Mouse (Mus musculus) MEL (cell line): ENCODE data around the gene Adamts4.

Experiments
- CTCF ChIP-seq, 3 experiments: IDR thresholded peaks in 2 of 3; conservative IDR thresholded peaks in 1 of 3; 2 replicates each; pipeline ENCODE4 v1.5.1; 2011 to 2012; ENCODE audit warnings: low read length in 3 of 3, low read depth in 2 of 3, mild to moderate bottlenecking in 2 of 3, improper control_type of control experiment in 1 of 3, inconsistent platforms in 1 of 3, mixed read lengths in 1 of 3, moderate library complexity in 1 of 3; ENCODE audit not compliant: control insufficient read depth in 1 of 3, insufficient read depth in 1 of 3, poor library complexity in 1 of 3, severe bottlenecking in 1 of 3
- GATA1 ChIP-seq: IDR thresholded peaks from 2 replicates; pipeline ENCODE4 v1.6.1; 2011; ENCODE audit warnings: low read depth, low read length, improper control_type of control experiment
- HCFC1 ChIP-seq: IDR thresholded peaks from 2 replicates; pipeline ENCODE4 v1.6.1; 2012; ENCODE audit warnings: low read depth, mild to moderate bottlenecking, inconsistent platforms, low read length, improper control_type of control experiment, moderate library complexity
- MAFK ChIP-seq: IDR thresholded peaks from 2 replicates; pipeline ENCODE4 v1.6.1; 2011; ENCODE audit warnings: low read depth, mild to moderate bottlenecking, low read length, improper control_type of control experiment, borderline replicate concordance
- MYC ChIP-seq: IDR thresholded peaks from 2 replicates; pipeline ENCODE4 v1.6.1; 2011; ENCODE audit warnings: low read depth, mild to moderate bottlenecking, low read length, improper control_type of control experiment, moderate library complexity
- NELFE ChIP-seq: IDR thresholded peaks from 2 replicates; pipeline ENCODE4 v1.6.1; 2011; ENCODE audit warnings: low read depth, low read length, improper control_type of control experiment
- POLR2A ChIP-seq, 2 experiments: IDR thresholded peaks; 2 replicates each; pipeline ENCODE4 v1.6.1; 2011 to 2012; ENCODE audit warnings: low read length in 2 of 2, mild to moderate bottlenecking in 2 of 2, control low read depth in 1 of 2, improper control_type of control experiment in 1 of 2, low read depth in 1 of 2, moderate library complexity in 1 of 2; ENCODE audit not compliant: control insufficient read depth in 1 of 2, insufficient read depth in 1 of 2, poor library complexity in 1 of 2
- SIN3A ChIP-seq: IDR thresholded peaks from 2 replicates; pipeline ENCODE4 v1.6.1; 2012; ENCODE audit warnings: low read length, improper control_type of control experiment, inconsistent platforms
- TBP ChIP-seq: IDR thresholded peaks from 2 replicates; pipeline ENCODE4 v1.8.0; 2011; ENCODE audit warnings: low read depth, low read length, improper control_type of control experiment

DNA sequence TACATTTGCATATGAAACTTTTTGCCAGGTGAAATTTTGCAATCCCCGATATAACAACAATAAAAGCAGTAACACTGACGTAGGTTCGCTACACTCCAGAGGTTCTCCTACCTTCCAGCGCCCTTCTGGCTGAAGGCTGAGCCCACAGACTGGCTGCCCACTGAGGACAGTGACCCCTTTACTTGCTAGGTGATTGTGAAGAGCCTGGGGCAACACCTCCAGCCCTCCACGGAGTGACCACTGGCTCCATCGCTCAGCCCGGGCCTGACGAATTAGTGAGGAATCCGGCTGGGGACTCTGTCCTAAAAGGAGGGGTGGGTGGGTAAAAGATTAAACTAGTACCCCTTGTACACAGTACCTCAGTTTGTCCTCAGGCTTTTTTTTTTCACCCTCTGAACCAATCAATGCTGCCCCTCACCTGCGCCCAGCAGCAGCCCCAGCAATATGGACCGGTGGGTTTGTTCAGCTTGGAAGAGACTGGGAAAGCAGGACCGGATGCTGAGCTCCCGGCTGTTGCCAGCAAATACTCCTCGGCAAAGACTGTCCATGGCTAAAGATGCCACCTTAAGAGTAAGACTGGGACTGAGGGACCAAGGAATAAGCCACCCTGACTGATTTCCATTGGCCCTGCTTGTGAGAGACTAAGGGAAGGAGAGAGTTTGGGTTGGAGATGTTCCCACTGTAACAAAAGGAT is 28.9 kb downstream of the Adamts4 start:
- TF ChIP-seq MYC: no peak
- no peak for TF ChIP-seq GATA1
- no peak for TF ChIP-seq MAFK
- TF ChIP-seq HCFC1: no peak
- TF ChIP-seq NELFE: no peak
- no peak for TF ChIP-seq CTCF (IDR thresholded peaks at IDR 0.05 in 2 of 3, conservative IDR thresholded peaks at IDR 0.05 in 1 of 3; ENCODE audit: control insufficient read depth in 1 of 3, insufficient read depth in 1 of 3, low read depth in 2 of 3, low read length in 3 of 3, poor library complexity in 1 of 3, severe bottlenecking in 1 of 3)
- no peak for TF ChIP-seq TBP
- TF ChIP-seq POLR2A (IDR thresholded peaks at IDR 0.05; ENCODE audit: control insufficient read depth in 1 of 2, insufficient read depth in 1 of 2, low read depth in 1 of 2, low read length in 2 of 2, poor library complexity in 1 of 2): no peak
- no peak for TF ChIP-seq SIN3A
